Mouse (Mus musculus) kidney, adult 2 months (tissue): Measurements from ENCODE around the gene Colq. TPM values are rescaled to one million over a fixed set of nuclear protein-coding genes. Genes with fewer than 3 reads are reported as not detected.

ENCODE experiments used
- DNase-seq: peaks from one replicate; pipeline ENCODE4 v3.0.0; 2021
- H3K27ac ChIP-seq: fragments of 200-500 bp; 2 replicates; pipeline ENCODE4 v1.5.1; 2012; ENCODE audit warnings: low read depth, low read length, control low read depth, inconsistent platforms; ENCODE audit not compliant: insufficient read depth
- H3K27me3 ChIP-seq: fragments of 200-500 bp; replicated peaks from 2 replicates; pipeline ENCODE4 v1.6.1; 2012; ENCODE audit warnings: mild to moderate bottlenecking, moderate library complexity, low read length, inconsistent platforms; ENCODE audit not compliant: control insufficient read depth, insufficient read depth
- H3K36me3 ChIP-seq: fragments of 200-500 bp; 2 replicates; pipeline ENCODE4 v1.6.1; 2012; ENCODE audit warnings: mild to moderate bottlenecking, moderate library complexity, low read length, inconsistent platforms; ENCODE audit not compliant: control insufficient read depth, insufficient read depth
- H3K4me1 ChIP-seq: fragments of 200-500 bp; 2 replicates; pipeline ENCODE4 v1.6.1; 2011; ENCODE audit warnings: low read length; ENCODE audit not compliant: control insufficient read depth, insufficient read depth
- H3K4me3 ChIP-seq: fragments of 200-500 bp; 2 replicates; pipeline ENCODE4 v1.5.1; 2011; ENCODE audit warnings: mild to moderate bottlenecking, low read depth, low read length, control low read depth; ENCODE audit not compliant: insufficient read depth
- CTCF ChIP-seq: fragments of 200-500 bp; conservative IDR thresholded peaks from 2 replicates; pipeline ENCODE4 v1.5.1; 2011; ENCODE audit warnings: low read depth, mild to moderate bottlenecking, control low read depth, low read length, moderate library complexity, mixed read lengths; ENCODE audit not compliant: insufficient read depth, insufficient read length
- POLR2A ChIP-seq: fragments of 200-500 bp; IDR thresholded peaks from one replicate; pipeline ENCODE4 v1.6.1; 2011; ENCODE audit warnings: low read depth, low read length, control low read depth
- WGBS: fragments of 180-500 bp; shearing (Covaris S2); methylation state at CpG from one replicate; pipeline ENCODE4 v1.1.7; 2018; 5-methylcytosine and 5-hydroxymethylcytosine counted together
- polyA plus RNA-seq: library from polyadenylated mRNA; depleted of rRNA; stranded (reverse); fragments of >200 nt; gene quantifications from 2 replicates; pipeline ENCODE4 v1.2.3, GENCODE M21; 2012

Gene Colq
- polyA plus RNA-seq, 1 experiment = 1.2 TPM

DNA sequence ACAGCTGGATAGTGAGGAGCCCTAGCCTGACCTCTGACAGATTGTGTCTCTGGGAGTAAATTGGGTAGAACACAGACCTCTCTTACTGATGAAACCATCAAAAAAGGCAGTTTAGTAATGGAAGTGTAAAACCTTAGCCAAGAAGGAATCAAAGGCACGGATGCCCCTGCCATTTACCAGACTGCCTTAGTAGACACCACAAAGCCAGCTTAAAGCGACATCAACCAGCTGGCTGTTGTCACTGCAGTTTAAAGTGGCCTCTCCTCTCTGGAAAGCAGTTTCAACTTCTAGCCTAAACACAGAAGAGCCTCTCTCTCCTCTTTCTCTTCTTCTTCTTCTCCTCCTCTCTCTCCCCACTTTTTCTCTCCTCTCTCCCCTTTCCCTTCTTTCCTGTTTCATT lies 69.8 kb downstream of the Colq start:
- no peak overlapping the region for H3K4me3 ChIP-seq
- 49% methylated on average over 2 of the region's 2 CpGs for WGBS
- H3K27ac ChIP-seq = no peak overlapping the region
- H3K36me3 ChIP-seq = no peaks in the 10 kb centered on the region
- no peak for TF ChIP-seq CTCF
- no peak for TF ChIP-seq POLR2A
- H3K27me3 ChIP-seq = no peaks in the 10 kb centered on the region
- H3K4me1 ChIP-seq = no peaks in the 10 kb centered on the region; the same call in 1 of the 2 replicates
- DNase-seq = no peak

GRCm38 (mm10) chr14:31519165-31519564 lies 72.0 kb downstream of the Colq start:
- peak; percentile 65 for DNase-seq
- no peaks in the 10 kb centered on the region for H3K36me3 ChIP-seq
- WGBS = 15% methylated on average over 3 of the region's 3 CpGs
- H3K4me1 ChIP-seq = no peaks in the 10 kb centered on the region; the same call in 1 of the 2 replicates
- no peak overlapping the region for H3K27ac ChIP-seq
- no peak overlapping the region for H3K4me3 ChIP-seq
- TF ChIP-seq POLR2A = no peak
- TF ChIP-seq CTCF = peak; percentile 80
- H3K27me3 ChIP-seq = no peaks in the 10 kb centered on the region

GRCm38 (mm10) chr14:31515895-31516294 lies 75.2 kb downstream of the Colq start:
- no peak overlapping the region for H3K4me3 ChIP-seq
- no peaks in the 10 kb centered on the region for H3K27me3 ChIP-seq
- WGBS = 90% methylated on average over 2 of the region's 2 CpGs
- H3K36me3 ChIP-seq = no peaks in the 10 kb centered on the region
- TF ChIP-seq POLR2A (no peak), CTCF (no peak)
- H3K4me1 ChIP-seq = no peaks in the 10 kb centered on the region; the same call in 1 of the 2 replicates
- no peak overlapping the region for H3K27ac ChIP-seq
- DNase-seq = no peak

- Histone ChIP-seq H3K36me3 (peaks cover 5% of the 10 kb centered on the region), H3K4me3 (no peak overlapping the region), H3K27ac (no peak overlapping the region), H3K27me3 (no peaks in the 10 kb centered on the region), H3K4me1 (no peaks in the 10 kb centered on the region)
- DNase-seq = no peak
- 89% methylated on average over 3 of the region's 3 CpGs for WGBS
- TF ChIP-seq POLR2A (no peak), CTCF (no peak)
Observed at GRCm38 (mm10) chr14:31510322-31510721, 80.8 kb downstream of the Colq start.

GRCm38 (mm10) chr14:31509911-31510310 lies 81.2 kb downstream of the Colq start:
- Histone ChIP-seq H3K4me3 (no peak overlapping the region), H3K27ac (no peak overlapping the region), H3K36me3 (peaks cover 5% of the 10 kb centered on the region), H3K27me3 (no peaks in the 10 kb centered on the region), H3K4me1 (no peaks in the 10 kb centered on the region)
- TF ChIP-seq CTCF (no peak), POLR2A (no peak)
- whole genome bisulfite sequencing = 97% methylated on average over 2 of the region's 2 CpGs
- DNase-seq = peak; percentile 38

DNA sequence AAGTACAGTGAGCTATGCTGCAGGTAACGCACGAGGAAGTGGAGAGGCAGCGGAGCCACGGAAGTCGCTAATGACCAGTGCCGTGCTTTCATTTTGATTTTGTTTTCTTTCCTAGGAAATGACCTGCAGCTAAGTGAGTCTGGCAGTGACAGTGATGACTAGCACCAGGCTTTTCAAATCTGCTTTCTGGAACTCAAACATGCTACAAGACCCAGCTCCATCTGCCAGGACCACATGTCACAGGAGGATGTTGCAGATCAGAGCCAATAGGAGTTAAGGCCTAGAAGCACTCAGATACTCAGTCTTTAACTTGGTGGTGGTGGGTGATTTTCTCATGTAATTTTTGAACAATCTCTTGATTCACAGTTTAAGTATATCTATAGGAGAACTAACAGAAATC lies 84.7 kb downstream of the Colq start:
- Histone ChIP-seq H3K4me3 (no peak overlapping the region), H3K4me1 (no peaks in the 10 kb centered on the region), H3K27me3 (no peaks in the 10 kb centered on the region), H3K27ac (no peak overlapping the region), H3K36me3 (peaks cover 5% of the 10 kb centered on the region)
- no peak for TF ChIP-seq POLR2A
- TF ChIP-seq CTCF = no peak
- DNase-seq = no peak
- 86% methylated on average over 6 of the region's 6 CpGs for WGBS

DNA sequence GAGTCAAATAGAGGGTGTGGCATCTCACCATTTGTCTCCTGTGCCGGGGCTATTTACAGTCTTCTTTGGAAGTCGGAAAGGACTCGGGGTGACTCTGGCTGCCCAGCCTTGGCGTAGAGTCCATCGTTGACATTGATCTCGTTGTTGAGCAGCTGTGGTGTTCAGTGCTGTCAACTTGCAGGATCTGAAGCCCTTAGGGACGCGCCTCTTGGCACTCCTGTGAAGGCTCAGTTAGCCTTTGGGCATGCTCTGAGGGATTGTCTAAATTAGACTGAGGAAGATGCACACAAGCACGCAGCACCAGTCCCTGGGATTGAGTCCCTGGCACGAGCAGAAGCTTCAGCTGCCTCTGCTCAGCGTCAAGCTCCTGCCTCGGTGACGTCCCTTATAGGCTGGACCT lies 87.7 kb downstream of the Colq start:
- TF ChIP-seq POLR2A (no peak), CTCF (no peak)
- no peak overlapping the region for H3K4me3 ChIP-seq
- H3K27ac ChIP-seq = no peak overlapping the region
- no peaks in the 10 kb centered on the region for H3K27me3 ChIP-seq
- DNase-seq = no peak
- peaks cover 5% of the 10 kb centered on the region for H3K36me3 ChIP-seq
- WGBS = 89% methylated on average over 13 of the region's 13 CpGs
- no peaks in the 10 kb centered on the region for H3K4me1 ChIP-seq

DNA sequence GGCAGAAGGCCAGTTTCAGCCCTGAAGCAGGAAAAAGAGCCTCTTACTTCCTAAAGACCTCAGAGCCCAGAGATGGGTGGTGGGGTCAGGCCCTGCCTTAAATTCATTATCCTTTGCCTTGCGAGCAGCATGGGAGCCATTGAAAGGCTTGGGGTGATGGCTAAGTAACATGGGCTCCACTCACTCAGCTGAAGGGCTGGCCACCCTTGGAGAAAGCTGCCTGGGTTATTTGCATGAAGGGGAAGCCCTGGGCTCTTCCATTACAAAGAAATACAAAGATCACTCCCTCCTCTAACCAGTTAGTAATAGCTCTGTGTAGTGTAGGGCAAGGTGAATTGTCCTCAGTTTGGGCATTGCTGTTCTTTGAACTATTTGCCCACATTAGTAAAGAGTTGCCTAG lies 91.6 kb downstream of the Colq start:
- no peak overlapping the region for H3K4me3 ChIP-seq
- no peaks in the 10 kb centered on the region; the same call in none of the 2 replicates for H3K36me3 ChIP-seq
- TF ChIP-seq CTCF (no peak), POLR2A (no peak)

More for the DNA sequence above, 91.6 kb downstream of the Colq start:
- H3K27me3 ChIP-seq = no peaks in the 10 kb centered on the region
- no peak for DNase-seq
- H3K27ac ChIP-seq = no peak overlapping the region
- 85% methylated on average over 1 of the region's 1 CpGs for WGBS
- peaks cover 7% of the 10 kb centered on the region; the same call in 1 of the 2 replicates for H3K4me1 ChIP-seq
